Comparison of ENCODE assay signal across 8 mouse cellular contexts in the genomic region with DNA sequence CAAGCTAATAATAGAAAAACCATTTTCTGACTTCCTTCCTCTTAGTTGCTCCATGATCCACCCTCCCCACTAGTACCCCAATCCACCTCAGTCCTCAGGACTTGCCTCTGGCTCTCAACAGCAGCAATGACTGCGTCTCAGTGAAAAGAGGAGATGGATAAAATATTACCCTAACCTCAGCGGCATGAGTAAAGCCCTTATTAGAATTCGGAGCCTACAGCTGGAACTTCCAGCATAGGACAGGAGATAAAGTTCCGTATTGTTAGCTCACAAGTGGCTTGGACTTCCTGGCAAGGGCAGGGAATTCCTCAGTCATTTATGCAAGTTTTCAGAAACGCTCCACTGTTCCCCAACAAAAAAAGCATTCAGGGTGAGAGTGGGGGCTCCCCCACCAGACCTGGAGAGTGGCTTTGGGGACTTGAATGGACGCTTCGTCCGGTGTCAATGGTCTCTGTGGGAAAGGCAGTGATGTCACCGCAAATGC.
DNase-seq lines count a peak whose midpoint lies in the region; ATAC-seq lines count a peak whose summit lies in the region.

No protein-coding gene starts in this region.

- H3K4me1 ChIP-seq in hindbrain, embryonic 15.5 days (replicated peaks) = peaks cover 24% of the 10 kb centered on the region

- no peaks in the 10 kb centered on the region for H3K9me3 ChIP-seq in hindbrain, embryonic 15.5 days

- DNase-seq in cerebellum, adult 11-12 months = peak; percentile 27
- no peak for DNase-seq in cerebellum, postnatal 14 days
- DNase-seq in right cerebral cortex, postnatal 10 days (ENCODE audit: low spot score in 2 of 2) = peak; percentile 83 to 90
- DNase-seq in right cerebral cortex, postnatal 14 days = no peak
- DNase-seq in neural tube, embryonic 10.5 days (ENCODE audit: extremely low spot score, low spot score) = peak; percentile 31
- no peak for DNase-seq in spleen, postnatal 4 days (ENCODE audit: low spot score in 2 of 2)
- DNase-seq in urinary bladder, postnatal 10 days (ENCODE audit: low spot score) = no peak

- no peak overlapping the region for H3K4me2 ChIP-seq in hindbrain, embryonic 15.5 days

- H3K4me3 ChIP-seq in hindbrain, embryonic 15.5 days = no peak overlapping the region

- peak; percentile 92 for ATAC-seq in hindbrain, embryonic 15.5 days (ENCODE audit: low FRiP score, low read depth)

- WGBS in hindbrain, embryonic 15.5 days = 19% methylated on average over 9 of the region's 9 CpGs

- H3K36me3 ChIP-seq in hindbrain, embryonic 15.5 days = no peaks in the 10 kb centered on the region

- peak overlapping the region; percentile 85 for H3K27ac ChIP-seq in hindbrain, embryonic 15.5 days (replicated peaks)

- H3K9ac ChIP-seq in hindbrain, embryonic 15.5 days = no peak overlapping the region

- no peaks in the 10 kb centered on the region for H3K27me3 ChIP-seq in hindbrain, embryonic 15.5 days

Comparison
In these comparisons a context has a peak if more than half of its experiments do, and no peak if none do; other contexts are left out.
1. DNase-seq: peak in cerebellum, adult 11-12 months (single experiment), right cerebral cortex, postnatal 10 days (2 of 2) and neural tube, embryonic 10.5 days (single experiment); none in cerebellum, postnatal 14 days (0 of 2), right cerebral cortex, postnatal 14 days (single experiment), spleen, postnatal 4 days (0 of 2) and urinary bladder, postnatal 10 days (single experiment).